Mouse (Mus musculus) kidney, embryonic 14.5 days (tissue): ENCODE data around the gene Nyap2. TPM values are rescaled to one million over a fixed set of nuclear protein-coding genes. Genes with fewer than 3 reads are reported as not detected.

Experiments used
- ATAC-seq: fragments of 200-750 bp; cut with Nextera tagmentation; 2 replicates; pipeline ENCODE4 v1.8.0; 2017; ENCODE audit warnings: moderate number of reproducible peaks, mild to moderate bottlenecking, moderate TSS enrichment, moderate library complexity; ENCODE audit not compliant: low FRiP score, low TSS enrichment
- H3K27ac ChIP-seq: fragments of 300-500 bp; sonication (generic); 2 replicates; pipeline ENCODE4 v1.5.1; 2014; ENCODE audit warnings: low read depth, mild to moderate bottlenecking, low read length, moderate library complexity, mixed read lengths
- H3K27me3 ChIP-seq: fragments of 300-500 bp; sonication (generic); 2 replicates; pipeline ENCODE4 v1.6.1; 2014; ENCODE audit warnings: mild to moderate bottlenecking, low read length; ENCODE audit not compliant: control insufficient read depth, insufficient read depth
- H3K36me3 ChIP-seq: fragments of 300-500 bp; sonication (generic); 2 replicates; pipeline ENCODE4 v1.6.1; 2014; ENCODE audit warnings: low read length, mixed read lengths; ENCODE audit not compliant: control insufficient read depth, insufficient read depth
- H3K4me1 ChIP-seq: fragments of 300-500 bp; sonication (generic); 2 replicates; pipeline ENCODE4 v1.6.1; 2014; ENCODE audit warnings: low read length, mixed read lengths; ENCODE audit not compliant: control insufficient read depth, insufficient read depth
- H3K4me2 ChIP-seq: fragments of 300-500 bp; sonication (generic); replicated peaks from 2 replicates; pipeline ENCODE4 v1.6.1; 2014; ENCODE audit warnings: low read depth, mild to moderate bottlenecking, low read length
- H3K4me3 ChIP-seq: fragments of 300-500 bp; sonication (generic); 2 replicates; pipeline ENCODE4 v1.5.1; 2014; ENCODE audit warnings: mild to moderate bottlenecking, low read length
- H3K9ac ChIP-seq: fragments of 300-500 bp; sonication (generic); 2 replicates; pipeline ENCODE4 v1.6.1; 2014; ENCODE audit warnings: low read depth, mild to moderate bottlenecking, low read length, moderate library complexity
- H3K9me3 ChIP-seq: fragments of 300-500 bp; sonication (generic); 2 replicates; pipeline ENCODE4 v1.6.1; 2016; ENCODE audit warnings: low read length; ENCODE audit not compliant: control insufficient read depth
- WGBS: fragments of 180-500 bp; shearing (Covaris S2); extraction: QIAGEN DNeasy Blood & Tissue Kit; methylation state at CpG from one replicate; pipeline ENCODE4 v1.1.7; 2014; 5-methylcytosine and 5-hydroxymethylcytosine counted together
- polyA plus RNA-seq: library from polyadenylated mRNA; unstranded; fragments of >200 nt; fragmentation: Nextera tagmentation; extraction: Ambion mirVana; gene quantifications from 2 replicates; pipeline ENCODE4 v1.2.1, GENCODE M21; 2014

The Nyap2 gene
- polyA plus RNA-seq, 1 experiment from 2014 or later: not detected

GRCm38 (mm10) chr1:81301661-81302060 lies 224.9 kb downstream of the Nyap2 start:
- no peak for ATAC-seq
- H3K4me2 ChIP-seq: no peak overlapping the region
- WGBS: 4% methylated on average over 2 of the region's 2 CpGs
- no peaks in the 10 kb centered on the region for H3K27me3 ChIP-seq
- H3K4me1 ChIP-seq: no peaks in the 10 kb centered on the region
- H3K9ac ChIP-seq: no peak overlapping the region
- H3K27ac ChIP-seq: no peak overlapping the region
- H3K36me3 ChIP-seq: no peaks in the 10 kb centered on the region
- no peak overlapping the region for H3K4me3 ChIP-seq
- no peaks in the 10 kb centered on the region for H3K9me3 ChIP-seq

- ATAC-seq: no peak
- H3K27ac ChIP-seq: no peak overlapping the region
- H3K27me3 ChIP-seq: no peaks in the 10 kb centered on the region
- no peaks in the 10 kb centered on the region for H3K9me3 ChIP-seq
- no peak overlapping the region for H3K4me3 ChIP-seq
- H3K36me3 ChIP-seq: no peaks in the 10 kb centered on the region
- H3K4me2 ChIP-seq: no peak overlapping the region
- H3K4me1 ChIP-seq: no peaks in the 10 kb centered on the region
- H3K9ac ChIP-seq: no peak overlapping the region
- 66% methylated on average over 3 of the region's 3 CpGs for WGBS
Observed at GRCm38 (mm10) chr1:81303389-81303788, 226.6 kb downstream of the Nyap2 start.

GRCm38 (mm10) chr1:81307407-81307806 lies 230.7 kb downstream of the Nyap2 start:
- Histone ChIP-seq H3K36me3 (no peaks in the 10 kb centered on the region), H3K27ac (no peak overlapping the region), H3K27me3 (no peaks in the 10 kb centered on the region), H3K4me2 (no peak overlapping the region), H3K4me3 (no peak overlapping the region), H3K9ac (no peak overlapping the region), H3K9me3 (no peaks in the 10 kb centered on the region), H3K4me1 (no peaks in the 10 kb centered on the region)
- ATAC-seq: no peak

- 61% methylated on average over 2 of the region's 2 CpGs for WGBS
- no peak overlapping the region for H3K27ac ChIP-seq
- no peaks in the 10 kb centered on the region for H3K27me3 ChIP-seq
- no peaks in the 10 kb centered on the region for H3K9me3 ChIP-seq
- H3K4me3 ChIP-seq: no peak overlapping the region
- no peaks in the 10 kb centered on the region for H3K4me1 ChIP-seq
- no peak for ATAC-seq
- H3K4me2 ChIP-seq: no peak overlapping the region
- no peaks in the 10 kb centered on the region for H3K36me3 ChIP-seq
- H3K9ac ChIP-seq: no peak overlapping the region
Observed at GRCm38 (mm10) chr1:81307934-81308333, 231.2 kb downstream of the Nyap2 start.

GRCm38 (mm10) chr1:81310087-81310626 lies 233.4 kb downstream of the Nyap2 start:
- 0% methylated on average over 1 of the region's 1 CpGs for WGBS
- ATAC-seq: no peak

GRCm38 (mm10) chr1:81316403-81316994 lies 239.7 kb downstream of the Nyap2 start:
- ATAC-seq: peak; percentile 87; the same call in 1 of the 2 replicates
- Histone ChIP-seq H3K9ac (no peak overlapping the region), H3K4me1 (no peaks in the 10 kb centered on the region), H3K9me3 (no peaks in the 10 kb centered on the region), H3K36me3 (no peaks in the 10 kb centered on the region), H3K4me3 (no peak overlapping the region), H3K27me3 (no peaks in the 10 kb centered on the region), H3K27ac (no peak overlapping the region), H3K4me2 (no peak overlapping the region)
- 56% methylated on average over 9 of the region's 9 CpGs for WGBS

More at GRCm38 (mm10) chr1:81310087-81310626, 233.4 kb downstream of the Nyap2 start:
- H3K27me3 ChIP-seq: no peaks in the 10 kb centered on the region
- no peaks in the 10 kb centered on the region for H3K4me1 ChIP-seq
- H3K4me3 ChIP-seq: no peak overlapping the region
- no peaks in the 10 kb centered on the region for H3K36me3 ChIP-seq
- H3K4me2 ChIP-seq: no peak overlapping the region
- no peak overlapping the region for H3K27ac ChIP-seq
- H3K9ac ChIP-seq: no peak overlapping the region
- no peaks in the 10 kb centered on the region for H3K9me3 ChIP-seq

GRCm38 (mm10) chr1:81316995-81317413 lies 240.3 kb downstream of the Nyap2 start:
- Histone ChIP-seq H3K4me1 (no peaks in the 10 kb centered on the region), H3K27me3 (no peaks in the 10 kb centered on the region), H3K9ac (no peak overlapping the region), H3K9me3 (no peaks in the 10 kb centered on the region), H3K27ac (no peak overlapping the region), H3K4me2 (no peak overlapping the region), H3K4me3 (no peak overlapping the region), H3K36me3 (no peaks in the 10 kb centered on the region)
- WGBS: 33% methylated on average over 5 of the region's 5 CpGs
- no peak for ATAC-seq

- Histone ChIP-seq H3K27ac (no peak overlapping the region), H3K9me3 (no peaks in the 10 kb centered on the region), H3K36me3 (no peaks in the 10 kb centered on the region), H3K4me1 (no peaks in the 10 kb centered on the region), H3K4me3 (no peak overlapping the region), H3K4me2 (no peak overlapping the region), H3K9ac (no peak overlapping the region), H3K27me3 (no peaks in the 10 kb centered on the region)
- no peak for ATAC-seq
- whole genome bisulfite sequencing: 21% methylated on average over 1 of the region's 1 CpGs
Observed at GRCm38 (mm10) chr1:81387722-81388121, 311.0 kb downstream of the Nyap2 start.
